Mouse (Mus musculus): ENCODE measurements around the gene Gpatch11. TPM values are rescaled to one million over a fixed set of nuclear protein-coding genes. Genes with fewer than 3 reads are reported as not detected.
A peak's percentile ranks its signal among the peaks of the same experiment; 100 is the strongest.
"Not testable (repeated sequence)": the region's sequence is repeated elsewhere in the genome, so short reads cannot be mapped to it uniquely, and the experiment has no call there.

The Gpatch11 gene
- 38.3 and 43.6 TPM in 2 replicates for polyA plus RNA-seq (2015; fragmentation: Nextera tagmentation; extraction: Ambion mirVana)

DNA sequence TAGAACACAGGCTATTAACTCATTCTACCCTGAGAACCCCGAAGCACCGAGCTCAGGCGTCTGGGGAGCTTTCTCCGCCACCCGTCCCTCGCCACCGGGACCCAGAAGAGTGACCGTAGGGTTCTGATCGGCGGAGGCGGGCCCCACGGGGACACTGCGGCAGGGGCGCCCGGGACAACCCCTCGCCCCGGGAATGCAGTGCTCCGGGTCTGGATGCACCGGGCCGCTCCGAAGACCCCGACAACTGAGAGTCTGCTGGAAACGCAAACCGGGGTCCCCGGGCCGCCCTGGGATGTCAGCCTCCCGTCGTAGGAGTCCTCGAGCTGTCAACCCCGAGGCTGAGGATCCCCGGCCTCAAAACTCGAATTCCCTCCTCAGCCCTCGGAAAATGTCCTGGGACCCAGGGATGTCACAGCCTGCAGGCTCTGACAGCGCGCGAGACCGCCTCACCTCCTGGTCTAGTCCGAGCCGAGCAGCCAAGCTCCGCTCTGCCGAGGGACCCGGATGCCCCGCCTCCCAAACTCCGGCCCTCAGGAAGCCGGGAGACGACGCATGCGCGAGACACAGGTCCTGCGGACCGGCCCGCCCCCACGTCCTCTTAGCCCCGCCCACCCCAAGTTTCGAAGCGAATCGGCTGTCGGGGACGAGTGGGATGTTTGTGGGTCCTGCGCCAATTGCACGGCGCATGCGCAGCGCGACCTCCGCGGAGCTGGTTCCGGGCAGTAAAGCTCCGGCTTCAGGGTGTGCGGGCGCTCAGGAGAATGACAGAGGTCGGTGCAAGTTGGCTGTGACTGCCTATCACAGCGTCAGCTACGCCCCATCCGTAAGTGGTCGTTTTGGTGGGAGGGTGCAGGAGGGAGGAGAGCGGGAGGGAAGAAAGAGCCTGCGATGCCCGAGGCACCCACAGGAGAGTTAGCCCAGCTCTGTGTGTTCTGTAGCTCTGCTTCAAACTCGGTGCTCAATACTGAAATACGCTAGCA lies at the start of gene Gpatch11, which contains the start of gene Heatr5b:
TSS of gene Gpatch11 (plus strand) at position 712 of the 980 bp plus-strand sequence.
TSS of gene Heatr5b (minus strand) at position 509 of the 980 bp plus-strand sequence.
- H3K27ac ChIP-seq (ENCODE audit: low read length): peak within 1 kb of the TSS; percentile 84
- H3K9ac ChIP-seq (ENCODE audit: low read length): peak within 1 kb of the TSS; percentile 90
- WGBS: under 1% methylated on average over 79 of the region's 81 CpGs
- peak within 1 kb of the TSS; percentile 75 for H3K4me2 ChIP-seq (ENCODE audit: low read depth, low read length)
- peak within 1 kb of the TSS; percentile 89 for H3K4me3 ChIP-seq (replicated peaks; ENCODE audit: low read length)
- H3K27me3 ChIP-seq (ENCODE audit: control insufficient read depth, insufficient read depth, low read length): no peaks in the 10 kb centered on the region
- peak; percentile 98 for ATAC-seq (ENCODE audit: insufficient read depth, low FRiP score)
- H3K4me1 ChIP-seq (ENCODE audit: control insufficient read depth, insufficient read depth, low read length): no peaks in the 10 kb centered on the region; the same call in 1 of the 2 replicates
- no peaks in the 10 kb centered on the region for H3K9me3 ChIP-seq (replicated peaks; ENCODE audit: control insufficient read depth, low read length)
- H3K36me3 ChIP-seq (ENCODE audit: control insufficient read depth, insufficient read depth, low read length): no peaks in the 10 kb centered on the region

DNA sequence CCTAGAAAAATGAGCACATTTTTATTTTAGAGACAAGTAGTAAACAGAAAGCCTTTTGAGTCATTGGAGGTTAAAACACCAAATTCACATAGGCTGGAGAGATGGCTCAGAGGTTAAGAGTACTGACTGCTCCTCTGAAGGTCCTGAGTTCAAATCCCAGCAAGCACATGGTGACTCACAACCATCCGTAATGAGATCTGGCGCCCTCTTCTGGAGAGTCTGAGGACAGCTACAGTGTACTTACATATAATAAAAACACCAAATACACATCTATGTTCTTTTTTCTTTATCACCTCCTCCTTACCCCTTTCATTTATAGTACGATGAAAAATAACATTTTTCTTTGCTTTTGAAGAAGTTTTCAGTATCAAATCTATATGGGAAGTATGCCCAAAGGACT lies 47.1 kb upstream of the Gpatch11 start:
- not testable (repeated sequence) for H3K4me1 ChIP-seq (ENCODE audit: control insufficient read depth, insufficient read depth, low read length); H3K27me3 ChIP-seq (ENCODE audit: control insufficient read depth, insufficient read depth, low read length); H3K9me3 ChIP-seq (replicated peaks; ENCODE audit: control insufficient read depth, low read length); H3K27ac ChIP-seq (ENCODE audit: low read length); H3K36me3 ChIP-seq (ENCODE audit: control insufficient read depth, insufficient read depth, low read length); H3K9ac ChIP-seq (ENCODE audit: low read length); H3K4me2 ChIP-seq (ENCODE audit: low read depth, low read length); ATAC-seq (ENCODE audit: insufficient read depth, low FRiP score); H3K4me3 ChIP-seq (replicated peaks; ENCODE audit: low read length)
- WGBS: 76% methylated on average over 3 of the region's 3 CpGs

DNA sequence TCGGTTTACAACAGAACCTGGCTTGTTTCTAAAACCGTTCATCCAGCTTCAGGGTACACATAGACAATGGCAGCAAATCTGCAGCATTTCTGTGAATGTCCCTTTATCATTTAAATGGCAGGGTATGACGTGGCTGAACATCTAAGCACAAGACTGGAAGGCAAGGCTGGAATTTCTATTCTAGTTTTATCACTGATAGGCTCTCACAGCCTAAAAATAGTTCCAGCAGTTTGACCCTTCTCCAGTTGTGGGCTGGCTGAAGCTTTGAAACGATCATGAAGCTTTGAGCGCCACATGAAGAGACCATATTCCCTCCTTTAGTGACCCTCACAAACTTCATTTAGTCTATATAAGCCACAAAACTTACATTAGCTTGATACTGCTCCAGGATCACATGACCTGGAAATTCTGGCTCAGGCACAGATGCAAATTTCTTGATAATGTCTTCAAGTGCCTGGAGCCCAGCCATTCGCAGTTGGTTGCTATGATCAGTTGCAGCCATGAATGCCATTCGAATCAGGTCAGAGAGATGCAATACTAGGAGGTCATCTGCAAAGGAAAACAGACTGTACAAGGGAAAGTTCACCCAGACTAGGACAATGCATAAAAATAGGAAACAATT lies 44.2 kb upstream of the Gpatch11 start:
- Histone ChIP-seq H3K36me3 (ENCODE audit: control insufficient read depth, insufficient read depth, low read length) (0 out of 2 replicates have a peak, but pooled peaks cover 4% of the 10 kb centered on the region), H3K27ac (ENCODE audit: low read length) (no peak overlapping the region), H3K4me1 (ENCODE audit: control insufficient read depth, insufficient read depth, low read length) (no peaks in the 10 kb centered on the region), H3K27me3 (ENCODE audit: control insufficient read depth, insufficient read depth, low read length) (no peaks in the 10 kb centered on the region), H3K9ac (ENCODE audit: low read length) (no peak overlapping the region), H3K4me2 (ENCODE audit: low read depth, low read length) (no peak overlapping the region), H3K9me3 (replicated peaks; ENCODE audit: control insufficient read depth, low read length) (no peaks in the 10 kb centered on the region), H3K4me3 (replicated peaks; ENCODE audit: low read length) (no peak overlapping the region)
- 80% methylated on average over 7 of the region's 7 CpGs for WGBS
- ATAC-seq (ENCODE audit: insufficient read depth, low FRiP score): no peak

DNA sequence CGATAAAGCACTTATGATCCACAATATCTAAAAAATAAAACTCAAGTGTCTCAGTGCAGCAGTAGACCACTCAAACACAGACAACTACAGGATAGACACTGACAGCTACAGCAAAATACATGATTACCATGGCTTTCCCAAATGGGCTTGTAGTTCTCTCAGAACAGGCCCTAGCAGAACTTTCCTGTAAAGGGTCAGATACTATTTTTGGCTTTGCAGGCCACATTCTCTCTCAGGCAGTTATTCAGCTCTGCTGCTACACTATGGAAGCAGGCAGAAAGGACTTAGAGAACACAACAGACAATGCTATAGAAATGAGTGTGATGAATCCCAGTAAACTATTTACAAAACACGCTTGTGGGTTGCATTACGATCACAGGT lies 43.7 kb upstream of the Gpatch11 start:
- Histone ChIP-seq H3K27me3 (ENCODE audit: control insufficient read depth, insufficient read depth, low read length) (no peaks in the 10 kb centered on the region), H3K4me1 (ENCODE audit: control insufficient read depth, insufficient read depth, low read length) (no peaks in the 10 kb centered on the region), H3K9me3 (replicated peaks; ENCODE audit: control insufficient read depth, low read length) (no peaks in the 10 kb centered on the region), H3K36me3 (ENCODE audit: control insufficient read depth, insufficient read depth, low read length) (0 out of 2 replicates have a peak, but pooled peaks cover 4% of the 10 kb centered on the region), H3K9ac (ENCODE audit: low read length) (no peak overlapping the region), H3K4me3 (replicated peaks; ENCODE audit: low read length) (no peak overlapping the region), H3K4me2 (ENCODE audit: low read depth, low read length) (no peak overlapping the region), H3K27ac (ENCODE audit: low read length) (no peak overlapping the region)
- WGBS: 90% methylated on average over 3 of the region's 3 CpGs
- ATAC-seq (ENCODE audit: insufficient read depth, low FRiP score): no peak

DNA sequence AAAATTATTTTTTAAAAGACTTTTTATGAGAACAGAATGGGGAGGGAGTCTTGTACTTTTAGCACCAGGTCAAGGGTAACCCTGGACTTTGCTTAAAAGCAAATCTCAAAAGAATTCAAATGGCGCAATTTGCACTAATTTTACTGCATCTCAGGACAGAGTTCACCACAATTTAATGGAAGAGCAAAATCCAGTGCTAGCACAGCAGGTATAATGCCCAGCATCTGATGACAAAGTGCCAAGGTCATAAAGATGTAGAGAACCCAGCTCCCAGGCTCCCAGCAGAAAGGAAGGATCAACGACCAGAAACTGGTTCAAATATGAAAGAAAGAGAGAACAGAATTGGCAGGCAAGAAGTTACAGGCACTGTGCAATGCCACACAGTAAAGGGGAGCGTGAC lies 43.2 kb upstream of the Gpatch11 start:
- Histone ChIP-seq H3K36me3 (ENCODE audit: control insufficient read depth, insufficient read depth, low read length) (0 out of 2 replicates have a peak, but pooled peaks cover 4% of the 10 kb centered on the region), H3K4me2 (ENCODE audit: low read depth, low read length) (no peak overlapping the region), H3K4me1 (ENCODE audit: control insufficient read depth, insufficient read depth, low read length) (no peaks in the 10 kb centered on the region), H3K4me3 (replicated peaks; ENCODE audit: low read length) (no peak overlapping the region), H3K9me3 (replicated peaks; ENCODE audit: control insufficient read depth, low read length) (no peaks in the 10 kb centered on the region), H3K9ac (ENCODE audit: low read length) (no peak overlapping the region), H3K27me3 (ENCODE audit: control insufficient read depth, insufficient read depth, low read length) (no peaks in the 10 kb centered on the region), H3K27ac (ENCODE audit: low read length) (no peak overlapping the region)
- no peak for ATAC-seq (ENCODE audit: insufficient read depth, low FRiP score)
- 88% methylated on average over 3 of the region's 3 CpGs for WGBS

DNA sequence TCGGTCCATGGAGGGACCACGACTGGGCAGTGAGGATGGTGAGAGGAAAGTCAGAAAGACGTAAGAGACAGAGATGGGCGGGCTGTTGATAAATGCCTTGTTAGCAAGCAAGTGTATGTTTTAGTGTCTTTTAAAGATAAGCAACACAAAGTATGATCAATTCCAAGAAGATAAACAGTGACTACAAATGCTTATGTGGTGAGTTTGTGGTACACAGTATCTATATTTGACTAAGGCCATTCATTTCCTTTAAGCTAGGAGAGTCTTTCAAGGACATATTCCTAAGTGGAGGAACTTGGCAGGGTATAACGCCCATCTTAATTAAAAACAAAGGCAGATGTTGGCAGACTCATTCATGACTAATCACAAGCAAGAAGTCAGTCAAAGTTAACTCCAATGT lies 41.0 kb upstream of the Gpatch11 start:
- H3K27ac ChIP-seq (ENCODE audit: low read length): no peak overlapping the region
- 72% methylated on average over 5 of the region's 5 CpGs for WGBS

DNA sequence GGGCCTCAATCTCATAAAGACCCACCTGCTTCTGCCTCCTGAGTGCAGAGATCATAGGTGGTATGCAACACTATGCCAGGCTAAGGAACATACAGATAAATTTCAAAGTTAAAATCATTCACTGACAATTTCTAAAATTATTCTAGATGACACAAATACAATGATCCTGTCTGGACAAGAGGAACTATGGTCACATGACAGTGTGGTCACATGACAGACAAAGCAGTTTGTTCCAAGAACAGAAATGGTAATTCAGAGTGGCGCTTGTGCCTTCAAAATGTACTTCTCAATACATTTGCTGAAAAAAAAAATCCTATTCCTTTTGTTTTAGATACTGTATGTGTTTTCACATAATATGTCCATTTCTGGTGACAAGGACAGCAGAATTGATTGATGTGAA lies 38.1 kb upstream of the Gpatch11 start:
- Histone ChIP-seq H3K27me3 (ENCODE audit: control insufficient read depth, insufficient read depth, low read length) (no peaks in the 10 kb centered on the region), H3K4me2 (ENCODE audit: low read depth, low read length) (no peak overlapping the region), H3K36me3 (ENCODE audit: control insufficient read depth, insufficient read depth, low read length) (0 out of 2 replicates have a peak, but pooled peaks cover 4% of the 10 kb centered on the region), H3K4me1 (ENCODE audit: control insufficient read depth, insufficient read depth, low read length) (no peaks in the 10 kb centered on the region), H3K9ac (ENCODE audit: low read length) (no peak overlapping the region), H3K9me3 (replicated peaks; ENCODE audit: control insufficient read depth, low read length) (no peaks in the 10 kb centered on the region), H3K4me3 (replicated peaks; ENCODE audit: low read length) (no peak overlapping the region), H3K27ac (ENCODE audit: low read length) (no peak overlapping the region)
- ATAC-seq (ENCODE audit: insufficient read depth, low FRiP score): no peak
- WGBS: 98% methylated on average over 1 of the region's 1 CpGs

More for the DNA sequence above, 41.0 kb upstream of the Gpatch11 start:
- Histone ChIP-seq H3K4me1 (ENCODE audit: control insufficient read depth, insufficient read depth, low read length) (no peaks in the 10 kb centered on the region), H3K27me3 (ENCODE audit: control insufficient read depth, insufficient read depth, low read length) (no peaks in the 10 kb centered on the region), H3K4me2 (ENCODE audit: low read depth, low read length) (no peak overlapping the region), H3K9ac (ENCODE audit: low read length) (no peak overlapping the region), H3K4me3 (replicated peaks; ENCODE audit: low read length) (no peak overlapping the region), H3K36me3 (ENCODE audit: control insufficient read depth, insufficient read depth, low read length) (0 out of 2 replicates have a peak, but pooled peaks cover 4% of the 10 kb centered on the region), H3K9me3 (replicated peaks; ENCODE audit: control insufficient read depth, low read length) (no peaks in the 10 kb centered on the region)
- ATAC-seq (ENCODE audit: insufficient read depth, low FRiP score): no peak

DNA sequence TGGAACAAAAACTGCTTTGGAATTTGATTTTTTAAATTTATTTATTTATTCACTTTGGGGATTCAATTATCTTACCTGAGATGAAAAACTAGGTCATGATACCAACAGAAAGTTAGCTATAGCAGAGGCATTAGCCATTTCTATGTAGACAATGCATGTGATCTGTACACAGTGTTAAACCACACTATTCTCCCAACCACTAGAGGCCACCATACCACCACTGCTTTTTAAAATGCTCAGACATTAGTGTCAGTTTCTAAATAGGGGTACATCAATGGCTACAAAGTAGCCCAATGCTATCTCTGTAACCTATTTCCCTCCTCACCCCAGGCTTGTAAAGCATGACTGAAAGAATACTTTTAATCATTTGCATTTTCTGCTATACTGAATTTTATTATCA lies 26.3 kb upstream of the Gpatch11 start:
- no peak overlapping the region for H3K9ac ChIP-seq (ENCODE audit: low read length)
- no peak overlapping the region for H3K27ac ChIP-seq (ENCODE audit: low read length)
- ATAC-seq (ENCODE audit: insufficient read depth, low FRiP score): no peak
- no peaks in the 10 kb centered on the region for H3K27me3 ChIP-seq (ENCODE audit: control insufficient read depth, insufficient read depth, low read length)
- H3K9me3 ChIP-seq (replicated peaks; ENCODE audit: control insufficient read depth, low read length): no peaks in the 10 kb centered on the region
- H3K4me1 ChIP-seq (ENCODE audit: control insufficient read depth, insufficient read depth, low read length): no peaks in the 10 kb centered on the region
- no peak overlapping the region for H3K4me2 ChIP-seq (ENCODE audit: low read depth, low read length)
- H3K36me3 ChIP-seq (ENCODE audit: control insufficient read depth, insufficient read depth, low read length): peaks cover 8% of the 10 kb centered on the region; the same call in 1 of the 2 replicates
- H3K4me3 ChIP-seq (replicated peaks; ENCODE audit: low read length): no peak overlapping the region

DNA sequence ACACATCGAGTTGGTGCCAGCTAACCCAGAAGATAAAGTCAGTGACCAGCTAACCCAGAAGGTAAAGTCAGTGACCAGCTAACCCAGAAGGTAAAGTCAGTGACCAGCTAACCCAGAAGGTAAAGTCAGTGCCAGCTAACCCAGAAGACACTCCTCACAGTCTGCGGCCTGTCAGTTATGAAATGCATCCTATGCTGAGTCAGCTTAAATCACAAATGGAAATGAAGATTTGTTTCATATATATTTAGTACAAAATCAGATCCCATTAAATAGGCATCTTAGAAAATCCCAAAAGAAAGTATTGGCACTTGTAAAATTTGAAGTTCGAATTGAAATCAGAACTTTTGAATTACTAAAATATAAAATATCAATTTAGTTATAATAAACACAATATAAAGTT lies 25.8 kb upstream of the Gpatch11 start:
- H3K9me3 ChIP-seq (replicated peaks; ENCODE audit: control insufficient read depth, low read length): no peaks in the 10 kb centered on the region
- no peaks in the 10 kb centered on the region for H3K27me3 ChIP-seq (ENCODE audit: control insufficient read depth, insufficient read depth, low read length)
- WGBS: 91% methylated on average over 3 of the region's 3 CpGs
- H3K36me3 ChIP-seq (ENCODE audit: control insufficient read depth, insufficient read depth, low read length): peaks cover 8% of the 10 kb centered on the region; the same call in 1 of the 2 replicates
- no peak overlapping the region for H3K4me3 ChIP-seq (replicated peaks; ENCODE audit: low read length)
- H3K4me1 ChIP-seq (ENCODE audit: control insufficient read depth, insufficient read depth, low read length): no peaks in the 10 kb centered on the region
- no peak overlapping the region for H3K9ac ChIP-seq (ENCODE audit: low read length)
- no peak overlapping the region for H3K4me2 ChIP-seq (ENCODE audit: low read depth, low read length)
- no peak overlapping the region for H3K27ac ChIP-seq (ENCODE audit: low read length)
- ATAC-seq (ENCODE audit: insufficient read depth, low FRiP score): no peak

Data from stomach, embryonic 16.5 days (tissue).